8 mouse cellular contexts compared by ENCODE assay signal in the genomic region with DNA sequence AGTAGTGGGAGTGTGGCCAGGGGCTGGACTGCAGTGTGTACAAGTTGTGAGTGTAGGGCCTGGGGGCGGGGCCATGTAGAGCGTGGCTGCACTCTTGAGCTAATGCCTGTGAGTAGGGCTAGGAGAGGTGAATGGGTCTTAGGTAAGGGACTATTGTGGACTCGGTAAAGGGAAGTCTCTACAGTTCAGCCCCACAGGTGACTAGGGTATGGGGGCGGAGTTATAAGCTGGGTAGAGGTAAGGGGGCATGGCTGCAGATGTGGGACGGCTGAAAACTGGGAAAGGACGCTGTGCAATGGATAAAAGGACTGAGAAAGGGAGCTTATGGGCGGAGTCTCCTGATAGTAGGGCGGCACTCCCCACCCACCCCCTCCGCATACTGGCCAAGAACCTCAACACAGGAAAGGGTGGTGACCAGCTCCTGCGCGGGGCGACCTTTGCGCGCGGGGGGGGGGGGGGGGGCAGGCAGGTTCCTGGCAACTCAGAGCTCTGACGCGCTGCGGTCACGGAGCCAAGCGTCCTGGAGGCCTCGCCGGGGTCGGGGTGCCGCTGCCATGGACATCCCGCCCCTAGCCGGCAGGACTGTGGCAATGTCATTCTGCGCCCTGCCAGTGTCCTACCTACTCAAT. TPM values are rescaled to one million over a fixed set of nuclear protein-coding genes. Genes with fewer than 3 reads are reported as not detected.
DNase-seq lines count a peak whose midpoint lies in the region; ATAC-seq and TF ChIP-seq lines count a peak whose summit lies in the region.

A gene (plus strand): TSS at position 484 of the 629 bp plus-strand sequence.

- H3K4me3 ChIP-seq in forebrain, embryonic 16.5 days (replicated peaks; ENCODE audit: low read length) = no peak within 1 kb of the TSS
- H3K4me3 ChIP-seq in hindbrain, embryonic 13.5 days = no peak within 1 kb of the TSS
- H3K4me3 ChIP-seq in limb, embryonic 14.5 days (replicated peaks; ENCODE audit: low read length) = 0 out of 2 replicates have a peak within 1 kb of the TSS, but pooled peaks have one; percentile 5
- no peak within 1 kb of the TSS for H3K4me3 ChIP-seq in midbrain, embryonic 15.5 days

- H3K4me2 ChIP-seq in forebrain, embryonic 16.5 days (ENCODE audit: low read length) = no peak within 1 kb of the TSS
- 0 out of 2 replicates have a peak within 1 kb of the TSS, but pooled peaks have one; percentile 17 for H3K4me2 ChIP-seq in hindbrain, embryonic 13.5 days
- peak within 1 kb of the TSS; percentile 37 for H3K4me2 ChIP-seq in limb, embryonic 14.5 days (replicated peaks; ENCODE audit: low read depth, low read length, severe bottlenecking)
- H3K4me2 ChIP-seq in midbrain, embryonic 15.5 days = no peak within 1 kb of the TSS

- 11% methylated on average over 18 of the region's 27 CpGs for WGBS in forebrain, embryonic 16.5 days
- 18% methylated on average over 20 of the region's 27 CpGs for WGBS in hindbrain, embryonic 13.5 days
- 13% methylated on average over 16 of the region's 27 CpGs for WGBS in limb, embryonic 14.5 days
- 16% methylated on average over 21 of the region's 27 CpGs for WGBS in midbrain, embryonic 15.5 days

- peaks cover 23% of the 10 kb centered on the region for H3K36me3 ChIP-seq in forebrain, embryonic 16.5 days (ENCODE audit: control insufficient read depth, insufficient read depth)
- H3K36me3 ChIP-seq in hindbrain, embryonic 13.5 days = peaks cover 52% of the 10 kb centered on the region
- H3K36me3 ChIP-seq in limb, embryonic 14.5 days (ENCODE audit: control insufficient read depth, insufficient read depth, low read length) = peaks cover 44% of the 10 kb centered on the region
- peaks cover 30% of the 10 kb centered on the region for H3K36me3 ChIP-seq in midbrain, embryonic 15.5 days (replicated peaks)

- H3K9ac ChIP-seq in forebrain, embryonic 16.5 days (replicated peaks; ENCODE audit: low read depth, low read length) = no peak within 1 kb of the TSS
- H3K9ac ChIP-seq in hindbrain, embryonic 13.5 days = 0 out of 2 replicates have a peak within 1 kb of the TSS, but pooled peaks have one; percentile 2
- H3K9ac ChIP-seq in limb, embryonic 14.5 days (ENCODE audit: low read depth, low read length, severe bottlenecking) = peak within 1 kb of the TSS; percentile 40; the same call in 1 of the 2 replicates
- H3K9ac ChIP-seq in midbrain, embryonic 15.5 days = no peak within 1 kb of the TSS

- DNase-seq in ovary, adult 18-20 months (ENCODE audit: low spot score) = peak; percentile 9
- DNase-seq in ovary, postnatal 10 days (ENCODE audit: low spot score) = no peak
- DNase-seq in limb, embryonic 14.5 days (ENCODE audit: low spot score) = no peak
- DNase-seq in left cerebral cortex, adult 18-20 months (ENCODE audit: low spot score in 2 of 2) = no peak
- no peak for DNase-seq in left cerebral cortex, adult 9 months (ENCODE audit: low spot score in 2 of 2)

- ATAC-seq in forebrain, embryonic 16.5 days = peak; percentile 62
- ATAC-seq in hindbrain, embryonic 13.5 days (ENCODE audit: low FRiP score) = peak; percentile 69
- peak; percentile 34; the same call in 1 of the 2 replicates for ATAC-seq in limb, embryonic 14.5 days (ENCODE audit: low FRiP score, low read depth)
- ATAC-seq in midbrain, embryonic 15.5 days (replicated peaks) = peak; percentile 54; the same call in 1 of the 2 replicates

- no peaks in the 10 kb centered on the region for H3K4me1 ChIP-seq in forebrain, embryonic 16.5 days (replicated peaks; ENCODE audit: control insufficient read depth, insufficient read depth, low read length)
- no peaks in the 10 kb centered on the region for H3K4me1 ChIP-seq in hindbrain, embryonic 13.5 days (replicated peaks)
- H3K4me1 ChIP-seq in limb, embryonic 14.5 days (ENCODE audit: control insufficient read depth, insufficient read depth, low read length) = 0 out of 2 replicates have a peak, but pooled peaks cover 6% of the 10 kb centered on the region
- no peaks in the 10 kb centered on the region for H3K4me1 ChIP-seq in midbrain, embryonic 15.5 days

- no peaks in the 10 kb centered on the region for H3K27me3 ChIP-seq in forebrain, embryonic 16.5 days (replicated peaks; ENCODE audit: control insufficient read depth, insufficient read depth, low read length)
- H3K27me3 ChIP-seq in hindbrain, embryonic 13.5 days = peaks cover 11% of the 10 kb centered on the region; the same call in 1 of the 2 replicates
- H3K27me3 ChIP-seq in limb, embryonic 14.5 days (ENCODE audit: control insufficient read depth, insufficient read depth, low read length) = no peaks in the 10 kb centered on the region
- no peaks in the 10 kb centered on the region for H3K27me3 ChIP-seq in midbrain, embryonic 15.5 days (replicated peaks)

- no peak within 1 kb of the TSS for H3K27ac ChIP-seq in forebrain, embryonic 16.5 days (ENCODE audit: low read length)
- H3K27ac ChIP-seq in hindbrain, embryonic 13.5 days = no peak within 1 kb of the TSS
- H3K27ac ChIP-seq in limb, embryonic 14.5 days (replicated peaks; ENCODE audit: low read depth, low read length) = no peak within 1 kb of the TSS
- H3K27ac ChIP-seq in midbrain, embryonic 15.5 days = no peak within 1 kb of the TSS

- TF ChIP-seq POLR2A in limb, embryonic 14.5 days (IDR thresholded peaks at IDR 0.05; ENCODE audit: borderline replicate concordance, extremely low read depth, insufficient read depth, insufficient read length) = no peak

- H3K9me3 ChIP-seq in forebrain, embryonic 16.5 days (ENCODE audit: control insufficient read depth, low read length) = no peaks in the 10 kb centered on the region
- H3K9me3 ChIP-seq in hindbrain, embryonic 13.5 days = no peaks in the 10 kb centered on the region
- no peaks in the 10 kb centered on the region for H3K9me3 ChIP-seq in limb, embryonic 14.5 days (ENCODE audit: control insufficient read depth, low read length)
- no peaks in the 10 kb centered on the region for H3K9me3 ChIP-seq in midbrain, embryonic 15.5 days

RNA-seq across cellular contexts. Expression of the gene that starts here (rescaled TPM):
- 1.0 and 1.2 TPM in 2 replicates for polyA plus RNA-seq in forebrain, embryonic 16.5 days (2015; fragmentation: Nextera tagmentation; extraction: Ambion mirVana)
- polyA plus RNA-seq in hindbrain, embryonic 13.5 days (2015; fragmentation: Nextera tagmentation; extraction: Ambion mirVana) = 1.9 TPM in 2 replicates
- polyA plus RNA-seq in limb, embryonic 14.5 days (2012; rRNA removed) = 5.2 and 7.2 TPM in 2 replicates
- 0.54 and 1.2 TPM in 2 replicates for polyA plus RNA-seq in limb, embryonic 14.5 days (2014; fragmentation: Nextera tagmentation; extraction: Ambion mirVana)
- 1.7 and 2.1 TPM in 2 replicates for polyA plus RNA-seq in midbrain, embryonic 15.5 days (2015; fragmentation: Nextera tagmentation; extraction: Ambion mirVana)
- 1 to 10 TPM; 3.6 to 4.2 TPM for total RNA-seq in left cerebral cortex, adult 18-20 months (2021)

Comparison
In these comparisons a context has a peak if more than half of its experiments do, and no peak if none do; other contexts are left out.
1. H3K4me2 ChIP-seq: peak in hindbrain, embryonic 13.5 days (single experiment) and limb, embryonic 14.5 days (single experiment); none in forebrain, embryonic 16.5 days (single experiment) and midbrain, embryonic 15.5 days (single experiment).
2. H3K9ac ChIP-seq: peak in hindbrain, embryonic 13.5 days (single experiment) and limb, embryonic 14.5 days (single experiment); none in forebrain, embryonic 16.5 days (single experiment) and midbrain, embryonic 15.5 days (single experiment).
3. Peak in every context shown above with its lines, with median percentiles within 50 percentile points of each other: ATAC-seq.